Mouse (Mus musculus): Measurements from ENCODE around the gene Megf9. TPM values are rescaled to one million over a fixed set of nuclear protein-coding genes. Genes with fewer than 3 reads are reported as not detected.

Megf9 gene
- 19.9 TPM for polyA plus RNA-seq (2014; fragmentation: Illumina TruSeq; extraction: RNeasy Lipid Tissue Mini Kit (QIAGEN cat#74804); ENCODE audit: low read depth, low replicate concordance)

DNA sequence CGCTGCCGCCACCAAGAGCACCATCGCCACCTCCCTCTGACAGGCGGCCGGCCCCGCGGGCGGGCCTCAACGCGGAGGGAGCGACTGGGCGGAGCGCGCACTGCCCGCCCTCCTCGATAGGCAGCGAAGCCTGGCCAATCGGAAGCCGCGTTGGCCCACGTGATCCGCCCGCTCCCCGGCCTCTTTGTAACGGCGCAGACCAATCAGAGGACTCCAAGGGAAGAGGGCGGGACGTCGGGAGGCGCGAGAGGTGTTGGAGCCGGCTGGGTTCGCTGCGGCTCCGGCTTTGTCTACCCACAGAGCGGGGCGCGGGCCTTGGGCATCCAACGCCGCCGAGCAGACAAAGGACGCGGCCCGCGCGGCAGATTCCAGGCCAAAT is at the start of gene Megf9:
Gene Megf9 (minus strand): TSS at position 105 of the 379 bp plus-strand sequence.

DNA sequence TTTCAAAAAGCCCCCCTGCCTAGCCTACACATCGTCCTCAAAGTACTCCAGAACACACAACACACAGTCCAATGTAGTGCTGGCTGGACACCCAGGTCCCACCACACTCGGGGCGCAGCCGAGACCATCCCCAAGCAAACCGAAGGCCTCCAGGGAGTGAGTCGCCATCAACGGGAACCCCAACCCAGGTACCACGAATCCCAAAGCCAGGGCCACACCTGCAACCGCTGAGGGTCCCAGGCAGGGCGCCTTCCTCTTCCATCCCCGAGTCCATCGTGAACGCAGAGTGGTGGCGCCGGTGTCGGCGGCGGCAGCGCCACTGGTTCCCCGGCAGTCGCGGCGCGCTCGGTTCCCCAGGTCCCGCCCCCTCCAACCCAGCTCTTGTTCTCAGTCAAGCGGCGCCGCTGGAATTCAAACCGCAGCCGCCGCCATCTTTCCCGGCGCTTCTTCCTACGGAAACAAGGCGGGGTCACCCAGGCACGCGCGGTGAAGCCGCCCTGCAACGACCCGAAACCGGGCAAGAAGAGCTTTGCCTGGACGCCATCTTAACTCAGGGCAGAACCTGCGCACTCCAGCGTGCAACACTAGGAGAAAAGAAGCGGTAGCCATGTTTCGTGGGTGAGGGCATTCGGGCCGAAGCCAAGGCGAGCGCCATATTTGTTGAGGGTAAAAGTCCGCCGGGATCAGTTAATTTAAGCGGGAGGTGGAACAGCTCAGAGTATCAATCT is 124.6 kb downstream of the Megf9 start, which contains the start of gene Cdk5rap2:
Gene Cdk5rap2 (minus strand): TSS at position 450 of the 728 bp plus-strand sequence.

Other genes with a start within 250 kb of the Megf9 start
- gene Cdk5rap2, start 124.6 kb downstream of the Megf9 start, polyA plus RNA-seq (2014; fragmentation: Illumina TruSeq; extraction: RNeasy Lipid Tissue Mini Kit (QIAGEN cat#74804); ENCODE audit: low read depth, low replicate concordance) = 5.9 TPM

Data from sigmoid colon, adult 10 weeks (tissue).